In the genomic region with DNA sequence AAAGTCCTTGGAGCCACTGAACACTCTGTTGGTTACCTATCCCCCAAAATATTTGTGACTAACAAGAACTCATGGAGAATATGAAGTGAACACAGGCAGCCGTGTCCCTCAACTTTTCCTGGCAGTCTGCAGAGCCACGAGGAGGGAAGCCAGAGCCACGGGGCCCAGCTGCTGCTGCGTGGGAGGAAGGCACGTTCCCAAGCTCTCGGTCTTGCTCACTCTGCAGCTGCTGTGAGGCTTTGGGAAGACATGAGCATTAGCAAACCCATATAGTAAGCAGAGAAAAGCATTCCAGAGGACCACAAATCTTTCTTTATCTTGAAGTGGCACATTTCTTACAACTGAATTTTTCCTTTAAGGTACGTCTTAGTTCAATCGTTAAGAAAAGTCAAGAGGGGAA, we compare ENCODE assay signal across 7 mouse cellular contexts.
DNase-seq lines count a peak whose midpoint lies in the region; ATAC-seq lines count a peak whose summit lies in the region.

No protein-coding gene starts in this region.

- no peaks in the 10 kb centered on the region for H3K36me3 ChIP-seq in heart, embryonic 14.5 days (ENCODE audit: control insufficient read depth, insufficient read depth, low read length)

- H3K4me2 ChIP-seq in heart, embryonic 14.5 days (ENCODE audit: low read length) = peak overlapping the region; percentile 21; the same call in 1 of the 2 replicates

- H3K27me3 ChIP-seq in heart, embryonic 14.5 days (ENCODE audit: control insufficient read depth, insufficient read depth, low read length) = no peaks in the 10 kb centered on the region

- 18% methylated on average over 8 of the region's 8 CpGs for WGBS in heart, embryonic 14.5 days

- peak overlapping the region in 1 of 2 experiments; percentile 10; a peak in 2 of 4 replicates for H3K27ac ChIP-seq in heart, embryonic 14.5 days (replicated peaks in 1 of 2; ENCODE audit: control insufficient read depth in 1 of 2, insufficient read depth in 1 of 2, low read depth in 2 of 2, low read length in 2 of 2)

- no peak overlapping the region for H3K4me3 ChIP-seq in heart, embryonic 14.5 days (ENCODE audit: control insufficient read depth in 1 of 2, insufficient read depth in 1 of 2, low read depth in 1 of 2, low read length in 2 of 2)

- ATAC-seq in heart, embryonic 14.5 days (ENCODE audit: insufficient number of reproducible peaks, insufficient read depth, low FRiP score, low read depth) = no peak
- ATAC-seq in erythroid progenitor cell, adult 5-6 weeks (replicated peaks; ENCODE audit: low FRiP score, poor library complexity, severe bottlenecking) = no peak

- no peaks in the 10 kb centered on the region for H3K9me3 ChIP-seq in heart, embryonic 14.5 days (ENCODE audit: control insufficient read depth, low read length)

- H3K4me1 ChIP-seq in heart, embryonic 14.5 days (ENCODE audit: control insufficient read depth in 2 of 2, insufficient read depth in 2 of 2, low read length in 2 of 2) = peaks cover 0 to 2% of the 10 kb centered on the region in 2 experiments; a peak in 3 of 4 replicates

- H3K9ac ChIP-seq in heart, embryonic 14.5 days (ENCODE audit: low read length) = no peak overlapping the region

- DNase-seq in adrenal gland, postnatal 25 days = peak; percentile 25
- peak; percentile 2 for DNase-seq in fat pad, adult 2 months (ENCODE audit: extremely low read depth, low read depth, low spot score)
- DNase-seq in layer of hippocampus, adult 9-11 months = peak; percentile 76
- DNase-seq in lung, postnatal 25 days (ENCODE audit: low spot score) = peak; percentile 29
- peak; percentile 5 for DNase-seq in yolk sac, embryonic 10.5 days (ENCODE audit: low spot score)

Comparison
In these comparisons a context has a peak if more than half of its experiments do, and no peak if none do; other contexts are left out.
1. DNase-seq: peak in every context shown above with its lines; median percentile 76 in layer of hippocampus, adult 9-11 months; 29 in lung, postnatal 25 days; 25 in adrenal gland, postnatal 25 days; 5 in yolk sac, embryonic 10.5 days; 2 in fat pad, adult 2 months.